In the genomic region with DNA sequence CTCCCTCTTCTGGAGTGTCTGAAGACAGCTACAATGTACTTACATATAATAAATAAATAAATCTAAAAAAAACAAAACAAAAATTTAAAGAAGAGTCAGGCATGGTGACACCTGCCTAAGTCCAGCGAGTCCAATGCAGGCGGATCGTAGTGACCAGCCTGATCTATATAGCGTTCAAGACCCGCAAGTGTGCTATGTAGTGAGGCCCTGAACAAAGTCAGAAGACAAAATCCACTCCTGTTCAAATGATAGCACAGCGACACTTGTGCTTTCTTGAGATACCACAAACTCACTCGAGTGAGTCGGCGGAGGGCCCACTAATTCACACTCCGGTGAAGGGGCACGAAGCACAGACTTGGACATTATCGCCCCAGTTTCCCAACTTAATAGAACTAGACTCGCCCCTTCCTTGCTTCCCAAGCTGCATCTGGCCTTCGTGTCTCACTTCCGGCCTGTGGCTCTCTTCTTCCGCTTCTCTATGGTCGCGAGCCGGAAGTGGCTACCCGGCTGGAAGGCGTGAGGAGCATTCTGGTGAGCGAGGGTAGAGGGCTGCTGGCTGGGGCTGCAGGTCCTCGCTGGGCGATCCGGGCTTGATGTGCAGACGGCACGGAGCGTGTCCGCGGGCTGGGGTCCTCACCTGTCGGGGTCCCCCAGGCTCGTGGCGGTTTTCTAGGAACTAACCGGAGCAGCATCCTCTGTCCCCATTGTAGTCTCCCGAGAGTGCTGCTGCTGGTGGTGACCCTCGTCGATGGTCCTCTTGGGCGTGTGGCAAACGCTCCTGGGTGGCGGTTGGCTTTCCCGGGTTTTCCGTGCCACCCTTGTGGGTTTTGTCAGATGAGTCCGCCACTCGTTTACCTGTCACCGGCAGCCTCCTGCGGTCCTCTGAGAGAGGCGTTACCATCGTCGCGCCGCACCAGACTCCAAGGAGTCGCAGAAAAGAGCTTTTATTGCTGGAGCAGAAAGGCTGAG, we compare ENCODE assay signal across 8 mouse cellular contexts. TPM values are rescaled to one million over a fixed set of nuclear protein-coding genes. Genes with fewer than 3 reads are reported as not detected.
DNase-seq lines count a peak whose midpoint lies in the region; ATAC-seq and TF ChIP-seq lines count a peak whose summit lies in the region.

A gene (plus strand): TSS at position 473 of the 969 bp plus-strand sequence.

- peaks cover 70% of the 10 kb centered on the region for H3K36me3 ChIP-seq in forebrain, embryonic 10.5 days (replicated peaks)
- no peaks in the 10 kb centered on the region for H3K36me3 ChIP-seq in heart, embryonic 15.5 days
- 0 out of 2 replicates have a peak, but pooled peaks cover 2% of the 10 kb centered on the region for H3K36me3 ChIP-seq in liver, embryonic 14.5 days (replicated peaks; ENCODE audit: control insufficient read depth, insufficient read depth, low read depth)
- H3K36me3 ChIP-seq in neural tube, embryonic 11.5 days (ENCODE audit: control insufficient read depth, insufficient read depth, low read length), result peaks cover 6% of the 10 kb centered on the region; the same call in 1 of the 2 replicates
- H3K36me3 ChIP-seq in stomach, postnatal 0 days (ENCODE audit: control insufficient read depth, insufficient read depth, low read length), result peaks cover 2% of the 10 kb centered on the region; the same call in 1 of the 2 replicates

- no peaks in the 10 kb centered on the region for H3K27me3 ChIP-seq in forebrain, embryonic 10.5 days (ENCODE audit: poor library complexity, severe bottlenecking)
- H3K27me3 ChIP-seq in heart, embryonic 15.5 days, result no peaks in the 10 kb centered on the region
- no peaks in the 10 kb centered on the region for H3K27me3 ChIP-seq in liver, embryonic 14.5 days (ENCODE audit: control insufficient read depth, insufficient read depth, low read length)
- H3K27me3 ChIP-seq in neural tube, embryonic 11.5 days (ENCODE audit: control insufficient read depth, insufficient read depth, low read length), result no peaks in the 10 kb centered on the region
- H3K27me3 ChIP-seq in stomach, postnatal 0 days (ENCODE audit: control insufficient read depth, insufficient read depth, low read length), result no peaks in the 10 kb centered on the region

- TF ChIP-seq EP300 in liver, embryonic 14.5 days (IDR thresholded peaks at IDR 0.05; ENCODE audit: low read depth), result no peak
- no peak for TF ChIP-seq EP300 in stomach, postnatal 0 days (optimal IDR thresholded peaks at IDR 0.05)

- peak within 1 kb of the TSS; percentile 84 for H3K4me2 ChIP-seq in heart, embryonic 15.5 days
- peak within 1 kb of the TSS; percentile 93 for H3K4me2 ChIP-seq in liver, embryonic 14.5 days (ENCODE audit: low read depth)
- peak within 1 kb of the TSS; percentile 71 for H3K4me2 ChIP-seq in neural tube, embryonic 11.5 days (ENCODE audit: low read depth)
- peak within 1 kb of the TSS; percentile 84 for H3K4me2 ChIP-seq in stomach, postnatal 0 days (replicated peaks; ENCODE audit: low read depth)

- no peak for TF ChIP-seq CTCF in liver, embryonic 14.5 days (IDR thresholded peaks at IDR 0.05; ENCODE audit: low read depth)
- TF ChIP-seq CTCF in stomach, postnatal 0 days (IDR thresholded peaks at IDR 0.05; ENCODE audit: low read depth), result no peak

- H3K9ac ChIP-seq in heart, embryonic 15.5 days, result peak within 1 kb of the TSS; percentile 75
- peak within 1 kb of the TSS; percentile 83 for H3K9ac ChIP-seq in liver, embryonic 14.5 days (replicated peaks)
- peak within 1 kb of the TSS; percentile 86 for H3K9ac ChIP-seq in neural tube, embryonic 11.5 days (ENCODE audit: low read length)
- peak within 1 kb of the TSS; percentile 86 for H3K9ac ChIP-seq in stomach, postnatal 0 days (ENCODE audit: low read length)

- H3K4me3 ChIP-seq in forebrain, embryonic 10.5 days, result peak within 1 kb of the TSS; percentile 94
- H3K4me3 ChIP-seq in heart, embryonic 15.5 days, result peak within 1 kb of the TSS; percentile 76
- peak within 1 kb of the TSS; percentile 84 to 93 for H3K4me3 ChIP-seq in liver, embryonic 14.5 days (ENCODE audit: insufficient read depth in 1 of 2, low read depth in 2 of 2, low read length in 2 of 2)
- H3K4me3 ChIP-seq in neural tube, embryonic 11.5 days (ENCODE audit: low read depth, low read length), result peak within 1 kb of the TSS; percentile 83
- H3K4me3 ChIP-seq in stomach, postnatal 0 days (ENCODE audit: low read depth, low read length), result peak within 1 kb of the TSS; percentile 85

- peak; percentile 67 for DNase-seq in c-Kit-negative CD71-positive TER-119-positive erythroid progenitor cells, embryonic 14.5 days (ENCODE audit: low read depth, low spot score)
- peak; percentile 87 for DNase-seq in forebrain, embryonic 10.5 days (ENCODE audit: extremely low spot score, low spot score)
- peak; percentile 83 to 92 for DNase-seq in kidney, postnatal 25 days
- DNase-seq in liver, embryonic 14.5 days (ENCODE audit: low read depth in 3 of 3, low spot score in 3 of 3), result peak; percentile 66 to 79 (median 71)
- DNase-seq in neural tube, embryonic 11.5 days (ENCODE audit: low spot score), result peak; percentile 88
- peak; percentile 83 for DNase-seq in stomach, postnatal 0 days (ENCODE audit: low spot score)

- peak within 1 kb of the TSS; percentile 90 for H3K27ac ChIP-seq in forebrain, embryonic 10.5 days
- peak within 1 kb of the TSS; percentile 64 for H3K27ac ChIP-seq in heart, embryonic 15.5 days
- H3K27ac ChIP-seq in liver, embryonic 14.5 days, result peak within 1 kb of the TSS; percentile 21
- peak within 1 kb of the TSS; percentile 68; the same call in 1 of the 2 replicates for H3K27ac ChIP-seq in neural tube, embryonic 11.5 days (ENCODE audit: low read depth, low read length)
- H3K27ac ChIP-seq in stomach, postnatal 0 days (replicated peaks), result peak within 1 kb of the TSS; percentile 41

- 3% methylated on average over 52 of the region's 52 CpGs for WGBS in forebrain, embryonic 10.5 days
- WGBS in heart, embryonic 15.5 days, result 2% methylated on average over 52 of the region's 52 CpGs
- 2% methylated on average over 52 of the region's 52 CpGs for WGBS in liver, embryonic 14.5 days (ENCODE audit: insufficient replicate concordance)
- WGBS in neural tube, embryonic 11.5 days, result 3% methylated on average over 52 of the region's 52 CpGs
- WGBS in stomach, postnatal 0 days, result 2% methylated on average over 52 of the region's 52 CpGs

- peak; percentile 98 for ATAC-seq in CD4-positive, CD25-positive, alpha-beta regulatory T cell, adult 4 months
- ATAC-seq in heart, embryonic 15.5 days (replicated peaks; ENCODE audit: insufficient number of reproducible peaks, insufficient read depth, low FRiP score, low read depth), result peak; percentile 76
- peak; percentile 84 for ATAC-seq in liver, embryonic 14.5 days (ENCODE audit: insufficient read depth)
- peak; percentile 91 for ATAC-seq in neural tube, embryonic 11.5 days (ENCODE audit: insufficient read depth, low FRiP score, low TSS enrichment)
- ATAC-seq in stomach, postnatal 0 days (ENCODE audit: low FRiP score, low TSS enrichment), result peak; percentile 92

- peaks cover 8% of the 10 kb centered on the region for H3K4me1 ChIP-seq in forebrain, embryonic 10.5 days
- H3K4me1 ChIP-seq in heart, embryonic 15.5 days (replicated peaks), result peaks cover 6% of the 10 kb centered on the region
- peaks cover 0 to 6% of the 10 kb centered on the region in 2 experiments; a peak in 3 of 4 replicates for H3K4me1 ChIP-seq in liver, embryonic 14.5 days (replicated peaks; ENCODE audit: control insufficient read depth in 2 of 2, insufficient read depth in 2 of 2, low read length in 1 of 2)
- no peaks in the 10 kb centered on the region for H3K4me1 ChIP-seq in neural tube, embryonic 11.5 days (ENCODE audit: control insufficient read depth, insufficient read depth, low read length)
- no peaks in the 10 kb centered on the region for H3K4me1 ChIP-seq in stomach, postnatal 0 days (replicated peaks; ENCODE audit: control insufficient read depth, insufficient read depth)

- H3K9me3 ChIP-seq in forebrain, embryonic 10.5 days, result no peaks in the 10 kb centered on the region
- H3K9me3 ChIP-seq in heart, embryonic 15.5 days (replicated peaks), result no peaks in the 10 kb centered on the region
- no peaks in the 10 kb centered on the region for H3K9me3 ChIP-seq in liver, embryonic 14.5 days (ENCODE audit: control insufficient read depth, low read length)
- H3K9me3 ChIP-seq in neural tube, embryonic 11.5 days (ENCODE audit: control insufficient read depth, low read length), result no peaks in the 10 kb centered on the region
- H3K9me3 ChIP-seq in stomach, postnatal 0 days (ENCODE audit: control insufficient read depth, low read length), result no peaks in the 10 kb centered on the region

RNA-seq across cellular contexts. Expression of the gene that starts here (rescaled TPM):
- polyA plus RNA-seq in CD4-positive, CD25-positive, alpha-beta regulatory T cell, adult 4 months (2017; shearing (Covaris generic)), result 10 to 100 TPM; 38.7 to 48.5 TPM
- polyA plus RNA-seq in forebrain, embryonic 10.5 days (2016; fragmentation: Nextera tagmentation; extraction: Ambion mirVana), result 56.8 and 58.2 TPM in 2 replicates
- polyA plus RNA-seq in heart, embryonic 15.5 days (2015; fragmentation: Nextera tagmentation; extraction: Ambion mirVana), result 18.9 and 22.5 TPM in 2 replicates
- polyA plus RNA-seq in liver, embryonic 14.5 days (2012; rRNA removed), result 12.8 and 17.2 TPM in 2 replicates
- polyA plus RNA-seq in liver, embryonic 14.5 days (2014; fragmentation: Nextera tagmentation; extraction: Ambion mirVana), result 15.9 and 19.3 TPM in 2 replicates
- 56.5 and 61.1 TPM in 2 replicates for polyA plus RNA-seq in neural tube, embryonic 11.5 days (2014; fragmentation: Nextera tagmentation; extraction: Ambion mirVana)
- polyA plus RNA-seq in stomach, postnatal 0 days (2015; fragmentation: Nextera tagmentation; extraction: Ambion mirVana), result 18.3 and 21.0 TPM in 2 replicates

Comparison
In these comparisons a context has a peak if more than half of its experiments do, and no peak if none do; other contexts are left out.
1. Peak in every context shown above with its lines: DNase-seq, ATAC-seq, H3K4me3 ChIP-seq and H3K27ac ChIP-seq.
2. H3K27ac ChIP-seq: peak in every context shown above with its lines; median percentile 90 in forebrain, embryonic 10.5 days; 68 in neural tube, embryonic 11.5 days; 64 in heart, embryonic 15.5 days; 41 in stomach, postnatal 0 days; 21 in liver, embryonic 14.5 days.